Mouse (Mus musculus): ENCODE measurements around the gene Cd151.

GRCm38 (mm10) chr7:141495940-141496339 lies 28.7 kb downstream of the Cd151 start:
- no peak for TF ChIP-seq CTCF (IDR thresholded peaks at IDR 0.05; ENCODE audit: low read depth, low read length)
- TF ChIP-seq POLR2A (IDR thresholded peaks at IDR 0.05; ENCODE audit: borderline replicate concordance, low read depth, low read length): no peak

Data from bone marrow macrophage, adult 2 months (primary cell).